Mouse (Mus musculus): ENCODE data around the gene Mydgf. TPM values are rescaled to one million over a fixed set of nuclear protein-coding genes. Genes with fewer than 3 reads are reported as not detected.

Gene Mydgf
- 10 to 100 TPM; 40.5 to 42.1 TPM for total RNA-seq (2021)

DNA sequence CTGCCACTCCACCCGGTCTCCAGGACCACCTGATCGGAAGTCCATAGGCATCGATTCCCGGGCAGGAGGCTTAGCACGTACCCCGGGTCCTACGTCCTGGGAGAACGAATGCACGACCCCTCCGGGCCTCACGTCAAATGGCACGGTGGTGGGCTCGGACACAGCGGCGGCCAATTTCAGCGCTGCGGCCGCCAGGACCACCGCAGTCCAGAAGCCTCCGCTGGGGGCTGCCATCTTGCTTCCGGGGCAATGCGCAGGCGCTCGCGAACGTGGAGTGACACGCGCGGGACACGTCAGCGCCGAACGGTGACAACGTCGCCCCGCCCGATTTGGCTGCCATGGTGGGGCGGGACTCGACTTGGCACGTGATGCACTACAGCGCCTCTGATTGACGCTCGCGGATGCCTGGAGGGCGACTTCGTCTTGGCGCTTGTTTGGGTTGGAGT lies at the start of gene Mydgf:
Mydgf (minus strand) TSS at position 263 of the 446 bp plus-strand sequence.
- intact Hi-C loops (cut with DNase I): no loop called here
- peak; percentile 98 for DNase-seq (ENCODE audit: low spot score in 2 of 2)

DNA sequence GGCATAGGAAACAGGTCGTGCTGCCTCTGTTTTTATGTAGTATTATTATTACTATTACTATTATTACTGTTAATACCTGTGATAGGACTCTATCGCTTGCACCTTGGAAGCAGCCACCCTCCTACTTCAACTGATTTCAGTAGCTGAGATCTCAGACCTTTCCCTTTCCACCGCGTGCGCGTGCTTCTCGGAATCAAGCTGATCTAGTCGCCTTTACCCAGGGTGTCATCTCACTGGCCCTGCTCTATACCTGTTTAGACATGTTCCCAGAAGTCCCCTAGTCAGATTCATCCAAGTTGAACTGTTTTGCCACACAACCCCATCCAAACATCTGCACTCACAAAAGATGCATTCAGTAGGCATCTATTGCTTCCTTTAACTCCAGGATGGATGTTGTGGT lies 49.7 kb upstream of the Mydgf start:
- intact Hi-C loops (cut with DNase I): loop anchor here (1.0 kb wide), 1 partner anchor 18 kb away; no protein-coding TSS in a partner anchor
- DNase-seq (ENCODE audit: low spot score in 2 of 2): no peak

DNA sequence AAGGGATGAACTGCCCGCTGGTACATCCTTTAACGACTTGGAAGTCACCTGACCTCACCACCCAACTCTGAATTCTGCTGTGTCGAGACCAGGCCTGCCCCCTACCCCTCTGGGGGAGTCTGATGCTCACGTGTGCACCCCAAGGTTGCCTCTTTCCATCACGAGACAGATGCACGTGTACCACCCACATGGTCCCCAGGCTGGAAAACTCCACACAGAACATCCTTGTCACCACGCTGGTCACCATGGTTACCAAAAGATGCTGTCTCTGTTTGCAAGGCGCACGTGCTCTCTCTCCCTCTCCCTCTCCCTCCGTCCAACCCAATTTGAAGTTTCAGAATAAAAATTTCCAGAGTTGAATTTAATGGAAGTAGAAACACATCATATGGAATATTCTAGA lies 46.2 kb upstream of the Mydgf start:
- intact Hi-C loops (cut with DNase I): no loop called here
- DNase-seq (ENCODE audit: low spot score in 2 of 2): peak; percentile 85 to 92

DNA sequence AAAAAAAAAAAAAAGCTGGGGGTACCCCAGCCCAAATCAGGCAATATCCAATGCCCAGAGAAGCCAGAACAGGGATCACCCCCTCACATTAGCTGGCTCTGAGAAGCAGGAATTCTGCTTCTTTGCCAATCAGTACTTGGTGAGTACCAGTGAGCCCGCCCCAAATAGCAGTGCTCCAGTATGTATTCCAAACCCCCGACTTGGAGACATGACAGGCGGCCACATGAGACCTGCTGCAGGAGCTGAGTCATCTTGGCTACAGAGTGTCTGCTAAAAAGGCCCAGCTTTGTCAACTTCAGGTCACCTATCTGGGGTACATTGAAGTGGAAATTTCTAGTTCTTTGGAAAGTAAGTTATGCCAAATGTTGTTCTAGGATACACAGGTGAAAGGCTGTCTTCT lies 42.8 kb upstream of the Mydgf start:
- intact Hi-C loops (cut with DNase I): no loop called here

DNA sequence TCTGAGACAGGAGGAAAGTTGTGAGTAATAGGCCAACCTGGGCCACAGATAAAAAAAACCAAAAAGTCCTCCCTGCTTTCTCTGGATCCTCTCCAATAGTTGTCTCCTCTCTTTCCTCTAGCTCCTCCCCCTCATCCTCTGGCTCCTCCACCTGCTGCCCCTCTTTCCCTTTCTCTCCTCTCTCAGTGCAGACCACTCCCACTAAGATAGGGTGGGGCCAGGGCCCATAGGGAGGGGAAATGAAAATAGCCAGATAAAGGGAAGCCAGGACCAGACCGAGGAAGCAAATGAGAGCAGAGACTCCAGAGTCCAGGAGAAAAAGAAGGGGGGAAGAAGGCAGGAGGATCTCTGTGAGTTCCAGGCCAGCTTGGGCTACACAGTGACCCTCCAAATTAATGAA lies 41.2 kb upstream of the Mydgf start:
- DNase-seq (ENCODE audit: low spot score in 2 of 2): no peak
- intact Hi-C loops (cut with DNase I): no loop called here

More for the DNA sequence above, 42.8 kb upstream of the Mydgf start:
- DNase-seq (ENCODE audit: low spot score in 2 of 2): no peak

DNA sequence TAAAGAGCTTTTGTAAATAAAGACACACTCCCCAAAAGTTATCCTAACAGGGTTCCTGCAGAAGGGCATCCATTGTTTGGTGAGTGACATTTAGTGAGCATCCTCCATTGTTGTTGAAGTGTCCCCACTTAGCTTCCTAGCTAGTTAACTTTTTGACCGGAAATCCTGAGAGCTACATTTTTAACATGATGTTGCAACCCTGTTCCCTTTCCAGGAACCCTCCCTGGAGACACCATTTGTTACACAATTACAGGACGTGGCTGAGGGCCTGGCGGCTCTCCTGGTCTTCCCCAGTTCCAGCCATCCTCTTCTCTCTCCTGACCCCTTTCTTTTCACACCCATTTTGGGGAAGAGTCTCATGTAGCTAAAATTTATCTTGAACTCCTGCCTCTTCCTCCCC lies 36.1 kb upstream of the Mydgf start:
- no peak for DNase-seq (ENCODE audit: low spot score in 2 of 2)
- intact Hi-C loops (cut with DNase I): loop anchor here (2.0 kb wide), 1 partner anchor 31 kb away; no protein-coding TSS in a partner anchor

DNA sequence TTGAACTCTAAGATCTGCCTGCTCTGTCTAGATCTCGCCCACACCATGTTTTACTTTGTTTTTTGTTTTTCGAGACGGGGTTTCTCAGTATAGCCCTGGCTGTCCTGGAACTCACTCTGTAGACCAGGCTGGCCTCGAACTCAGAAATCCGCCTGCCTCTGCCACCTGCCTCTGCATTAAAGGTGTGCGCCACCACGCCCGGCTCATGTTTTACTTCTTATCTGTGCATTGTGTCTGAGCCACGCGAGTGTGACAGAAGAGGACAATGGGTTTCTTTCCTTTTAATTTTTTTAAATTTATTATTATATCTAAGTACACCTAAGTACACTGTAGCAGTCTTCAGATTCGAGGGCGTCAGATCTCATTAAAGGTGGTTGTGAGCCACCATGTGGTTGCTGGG lies 35.5 kb upstream of the Mydgf start:
- intact Hi-C loops (cut with DNase I): loop anchor here (2.0 kb wide), 1 partner anchor 32 kb away; no protein-coding TSS in a partner anchor
- no peak for DNase-seq (ENCODE audit: low spot score in 2 of 2)

DNA sequence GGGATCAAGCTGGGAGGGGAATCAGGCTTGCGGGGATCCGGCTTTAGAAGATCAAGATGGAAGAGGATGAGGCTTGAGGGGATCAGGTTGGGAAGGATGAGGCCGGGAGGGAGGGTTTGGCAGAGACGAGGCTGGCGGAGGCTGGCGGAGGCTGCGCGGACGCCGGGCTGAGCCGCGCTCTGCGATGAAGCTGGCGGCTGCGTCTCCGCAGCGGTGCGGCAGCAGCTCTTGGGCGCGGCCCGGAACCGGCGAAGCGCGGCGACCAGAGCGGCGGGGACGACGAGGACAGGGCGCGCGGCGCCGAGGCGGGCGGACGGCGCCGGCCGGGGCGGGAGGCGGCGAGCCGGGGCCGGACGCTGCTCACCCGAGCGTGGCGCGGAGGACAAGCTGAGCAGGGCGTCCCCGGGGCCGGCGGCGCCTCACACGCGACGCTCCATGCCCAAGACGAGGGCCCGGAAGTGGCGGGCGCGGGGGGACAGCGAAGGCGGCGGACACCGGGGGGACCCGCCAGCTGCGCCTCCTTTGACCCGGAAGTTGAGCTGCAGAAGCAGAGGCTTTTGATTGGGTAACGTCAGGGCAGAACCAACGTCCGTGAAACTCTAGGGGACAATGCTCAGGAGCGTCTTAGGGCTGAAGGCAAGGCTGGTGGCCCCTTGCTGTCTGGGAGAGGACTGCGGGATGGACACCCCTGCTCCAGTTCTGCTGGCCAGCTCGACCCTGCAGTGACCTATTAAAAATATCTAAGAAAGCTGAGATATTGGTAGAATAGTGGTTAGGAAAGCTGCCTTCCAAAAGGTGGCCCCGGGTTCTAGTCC lies 34.9 kb upstream of the Mydgf start, which contains the start of gene Dpp9:
Dpp9 (minus strand) TSS at position 529 of the 815 bp plus-strand sequence.
- intact Hi-C loops (cut with DNase I): loop anchor here (1.0 to 2.0 kb wide), 2 partner anchors 32 to 38 kb away; partner anchors contain the start of gene Fem1a
- DNase-seq (ENCODE audit: low spot score in 2 of 2): peak; percentile 90 to 97

DNA sequence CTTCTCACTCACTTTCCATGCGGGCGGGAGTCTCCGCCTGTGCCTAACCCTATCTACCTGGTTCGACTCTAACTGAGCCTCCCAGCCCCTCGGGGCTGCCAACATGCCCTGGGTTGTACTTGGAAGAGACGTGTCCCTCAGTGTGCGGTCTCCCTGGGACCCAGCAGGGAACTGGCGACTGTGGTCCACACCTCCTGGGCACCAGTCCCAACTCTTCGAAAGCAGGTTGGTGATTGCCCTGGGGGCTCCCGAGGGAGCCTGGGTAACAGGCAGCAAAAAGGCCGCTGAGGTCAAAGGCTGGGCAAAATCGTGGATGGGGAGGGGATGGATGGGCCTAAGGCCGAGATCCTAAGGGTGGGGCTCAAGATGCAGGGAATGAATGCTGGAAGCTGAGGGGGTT lies 34.0 kb upstream of the Mydgf start:
- intact Hi-C loops (cut with DNase I): loop anchor here (1.0 to 2.0 kb wide), 2 partner anchors 33 to 39 kb away; partner anchors contain the start of gene Fem1a
- no peak for DNase-seq (ENCODE audit: low spot score in 2 of 2)

DNA sequence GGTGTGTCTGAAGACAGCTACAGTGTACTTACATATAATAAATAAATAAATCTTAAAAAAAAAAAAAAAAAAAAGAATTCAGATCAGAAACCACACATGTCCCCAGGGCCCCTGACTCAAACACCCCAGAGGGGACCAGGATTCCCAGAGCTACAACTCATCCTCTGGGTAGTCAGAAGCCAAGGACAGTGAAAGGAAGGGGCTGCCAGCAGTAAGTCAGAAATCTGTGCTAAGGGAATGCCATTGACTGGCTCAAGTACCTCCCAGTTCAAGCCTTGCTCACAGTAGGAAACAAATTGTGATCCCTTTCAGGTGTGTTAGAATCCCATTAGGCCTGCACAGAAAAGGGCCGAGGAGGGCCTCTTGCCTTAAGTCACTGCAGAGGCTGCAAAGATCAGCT lies 30.5 kb upstream of the Mydgf start:
- DNase-seq (ENCODE audit: low spot score in 2 of 2): no peak
- intact Hi-C loops (cut with DNase I): no loop called here

DNA sequence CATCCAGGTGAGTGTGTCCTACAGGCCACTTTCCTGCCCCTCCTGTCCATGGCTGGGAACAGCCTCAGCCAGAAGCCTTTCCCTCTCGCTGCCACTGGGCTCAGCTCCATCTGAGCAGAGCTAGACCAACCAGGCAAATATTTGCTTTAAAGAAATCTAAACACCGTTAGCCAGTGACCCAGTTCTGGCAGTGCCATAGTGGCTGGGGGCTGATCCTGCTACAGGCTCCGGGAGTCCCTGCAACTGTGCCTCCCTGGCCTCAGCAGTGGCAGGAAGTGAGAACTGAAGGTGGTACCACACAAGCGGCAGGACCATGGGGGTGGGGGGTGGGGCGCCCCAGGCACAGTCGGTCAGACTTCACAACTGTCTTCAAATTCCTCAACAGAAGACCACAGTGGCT lies 29.0 kb upstream of the Mydgf start:
- no peak for DNase-seq (ENCODE audit: low spot score in 2 of 2)
- intact Hi-C loops (cut with DNase I): no loop called here

DNA sequence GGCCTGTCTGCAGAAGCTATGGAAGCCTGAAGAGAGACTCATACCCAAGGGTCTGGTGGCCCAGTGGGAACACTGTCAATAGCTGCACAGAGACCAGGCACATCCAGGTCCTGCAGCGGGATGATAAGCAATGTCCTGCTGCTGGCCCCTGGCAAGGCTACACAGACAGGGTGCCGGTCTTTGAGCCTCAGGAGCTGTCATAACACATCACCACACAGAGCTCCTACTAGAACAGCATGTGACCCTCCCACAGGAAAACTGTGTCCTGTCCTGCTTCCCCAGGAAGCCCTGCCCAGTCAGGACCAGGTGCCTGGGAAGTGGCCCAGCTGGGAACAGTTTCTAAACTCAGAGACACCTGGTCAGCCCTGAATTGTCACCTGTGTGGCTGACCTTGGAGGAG lies 27.4 kb upstream of the Mydgf start:
- no peak for DNase-seq (ENCODE audit: low spot score in 2 of 2)
- intact Hi-C loops (cut with DNase I): no loop called here

DNA sequence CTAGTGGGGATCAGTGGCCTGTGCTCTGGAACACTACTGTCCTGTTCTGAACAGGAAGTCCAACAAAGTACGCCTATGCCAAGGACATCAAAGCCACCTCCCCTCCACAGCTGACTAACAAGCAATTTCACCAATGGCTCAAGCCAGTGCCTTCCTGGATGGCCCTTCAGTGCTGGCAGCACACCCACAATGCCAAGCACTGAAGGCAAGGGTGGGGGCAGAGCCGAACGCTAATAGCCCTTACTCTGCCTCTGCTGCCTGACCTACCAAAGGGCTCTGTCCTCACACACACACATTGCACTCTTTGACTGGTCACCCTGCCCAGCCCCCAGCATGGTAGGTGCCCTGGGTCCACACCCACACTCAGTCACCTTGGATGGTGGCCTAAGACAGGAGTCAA lies 25.1 kb upstream of the Mydgf start:
- intact Hi-C loops (cut with DNase I): no loop called here
- DNase-seq (ENCODE audit: low spot score in 2 of 2): no peak

DNA sequence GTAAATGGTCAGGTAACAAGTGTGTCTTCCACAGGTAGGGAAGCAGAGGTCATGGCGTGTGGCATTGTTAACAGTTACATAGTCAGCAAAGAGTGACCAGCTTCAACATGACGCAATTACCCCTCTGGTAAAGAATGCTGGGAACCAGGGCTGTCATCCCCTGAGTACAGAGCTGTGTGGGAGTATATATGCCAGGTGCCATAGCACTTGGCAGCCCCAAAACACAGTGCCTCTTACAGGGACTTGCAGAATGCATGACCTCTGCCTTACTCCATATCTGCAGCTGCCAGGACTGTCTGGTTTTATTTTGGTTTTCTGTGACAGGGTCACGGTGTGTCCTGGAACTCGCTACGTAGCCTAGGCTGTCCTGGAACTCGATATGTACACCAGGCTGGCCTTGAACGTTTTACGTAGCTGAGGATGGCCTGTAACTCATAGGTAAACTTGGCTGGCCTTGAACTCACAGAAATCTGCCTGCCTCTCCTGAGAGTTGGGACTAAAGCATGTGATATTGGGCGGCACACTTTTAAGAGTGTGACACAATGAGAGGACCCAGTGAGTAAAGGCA lies 24.3 kb upstream of the Mydgf start:
- DNase-seq (ENCODE audit: low spot score in 2 of 2): no peak
- intact Hi-C loops (cut with DNase I): no loop called here

DNA sequence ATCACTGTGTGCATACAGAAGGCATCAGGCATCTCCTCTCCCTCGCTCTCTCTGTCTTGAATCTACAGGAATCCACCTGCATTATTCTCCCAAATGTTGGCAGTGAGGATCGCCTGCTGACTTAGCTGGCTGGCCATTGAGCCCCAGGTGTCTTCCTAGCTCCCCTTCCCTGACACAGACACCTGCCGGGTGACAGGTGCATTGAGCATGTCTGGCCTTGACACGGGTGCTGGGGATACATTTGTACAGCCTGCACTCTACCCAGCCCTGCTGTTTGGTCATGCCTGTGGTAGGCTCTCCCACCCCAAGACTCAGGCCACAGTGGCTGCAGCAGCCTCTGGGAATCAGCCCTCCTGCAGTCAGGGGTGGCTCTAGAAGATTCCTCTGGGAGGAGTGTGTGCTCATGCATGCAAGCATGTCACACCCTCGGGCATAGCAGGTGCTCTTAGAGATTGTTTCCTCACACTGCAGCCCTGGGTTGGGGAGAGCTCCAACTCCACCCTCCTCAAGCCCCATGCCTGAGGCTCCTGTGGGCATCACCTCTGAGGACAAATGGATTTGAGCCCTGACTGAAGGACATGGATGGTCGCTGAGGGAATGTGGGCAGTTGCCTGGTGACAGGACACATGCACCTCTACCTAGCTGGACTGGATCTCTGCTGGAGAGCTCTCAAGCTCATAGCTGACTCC lies 23.4 kb upstream of the Mydgf start:
- intact Hi-C loops (cut with DNase I): no loop called here
- DNase-seq (ENCODE audit: low spot score in 2 of 2): no peak

DNA sequence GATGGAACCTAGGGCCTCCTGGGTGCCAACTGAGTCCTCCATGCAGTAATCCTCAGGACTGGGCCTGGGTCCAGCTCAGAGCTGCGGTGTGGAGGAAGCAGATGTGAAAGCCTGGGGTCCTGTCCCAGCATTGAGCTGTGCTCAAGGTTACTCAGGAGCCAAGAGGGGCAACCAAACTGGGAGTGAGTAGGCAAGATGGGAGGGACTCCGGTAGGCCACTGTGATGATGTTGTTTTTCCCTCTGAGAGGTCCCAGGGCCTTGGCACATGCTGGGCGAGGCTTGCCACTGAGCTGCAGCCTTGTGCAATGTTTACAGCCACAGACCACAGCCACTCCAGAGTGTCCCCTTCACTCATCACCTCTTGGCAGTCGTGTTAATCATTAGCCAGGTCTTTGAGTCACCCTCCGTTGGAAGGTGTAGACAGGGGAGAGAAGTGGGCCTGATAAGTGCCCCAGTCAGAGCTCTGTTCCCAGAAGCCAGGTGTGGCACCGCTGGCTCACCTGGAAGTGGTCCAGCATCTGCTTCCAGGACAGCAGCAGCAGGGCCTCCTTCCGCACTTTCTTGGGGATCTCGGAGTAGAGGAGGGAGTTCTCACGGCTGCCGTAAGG lies 22.7 kb upstream of the Mydgf start:
- intact Hi-C loops (cut with DNase I): no loop called here
- no peak for DNase-seq (ENCODE audit: low spot score in 2 of 2)

DNA sequence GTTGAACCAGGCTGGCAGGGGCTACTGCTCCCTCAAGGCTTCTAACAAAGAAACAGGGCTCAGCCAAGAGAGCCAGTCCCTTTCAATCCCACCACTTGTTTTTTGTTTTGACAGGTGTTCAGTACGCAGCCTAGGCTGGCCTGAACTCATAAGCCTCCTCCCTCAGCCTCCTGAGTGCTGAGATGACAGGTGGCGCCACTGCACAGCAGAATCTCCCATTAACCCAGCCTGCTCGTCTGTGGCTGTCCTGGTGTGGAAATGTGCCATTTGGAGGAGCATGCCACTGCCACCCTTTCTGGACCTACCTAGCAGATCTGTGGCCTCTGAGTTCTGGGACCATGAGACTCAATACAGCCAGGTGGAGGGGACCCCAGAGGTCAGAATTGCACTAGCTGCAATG lies 20.0 kb upstream of the Mydgf start:
- intact Hi-C loops (cut with DNase I): loop anchor here (1.0 kb wide), 1 partner anchor 13 kb away; no protein-coding TSS in a partner anchor
- no peak for DNase-seq (ENCODE audit: low spot score in 2 of 2)

DNA sequence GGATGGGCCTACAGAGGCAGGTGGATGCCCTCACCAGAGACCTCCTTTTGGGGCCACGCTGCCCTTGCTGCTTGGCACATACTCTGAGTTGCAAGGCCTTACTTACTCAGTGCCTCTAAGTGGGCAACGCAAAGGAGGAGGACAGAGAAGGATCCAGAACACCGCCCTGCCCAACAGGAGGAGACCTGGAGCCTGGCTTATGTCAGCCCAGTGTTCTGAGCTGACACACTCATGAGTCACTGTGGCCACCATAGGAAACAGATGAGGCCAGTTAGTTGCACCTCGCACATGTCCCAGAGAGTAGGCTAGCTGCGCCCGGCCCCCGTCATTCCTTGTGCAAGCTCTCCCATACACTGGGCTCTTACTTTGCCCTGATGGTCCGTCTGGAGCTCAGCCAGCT lies 18.8 kb upstream of the Mydgf start:
- intact Hi-C loops (cut with DNase I): no loop called here
- DNase-seq (ENCODE audit: low spot score in 2 of 2): no peak

DNA sequence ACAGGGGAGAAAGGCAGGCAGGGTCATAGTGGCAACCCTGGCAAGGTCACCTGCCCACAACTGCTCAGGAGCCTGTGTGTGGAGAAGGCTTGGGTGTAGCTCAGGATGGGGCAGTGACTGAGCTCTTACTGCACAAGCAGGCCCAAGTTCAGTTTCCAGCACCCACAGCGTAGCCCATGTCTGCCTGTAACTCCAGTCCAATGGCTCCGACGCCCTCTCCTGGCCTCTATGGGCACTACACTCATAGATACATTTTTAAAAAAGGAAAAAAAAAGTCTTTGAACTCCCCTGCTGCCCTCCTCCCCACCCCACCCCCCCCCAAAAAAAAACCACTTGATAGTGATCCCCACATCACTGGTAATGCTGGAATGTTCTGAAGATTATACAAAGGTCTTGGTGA lies 17.9 kb upstream of the Mydgf start:
- intact Hi-C loops (cut with DNase I): no loop called here

DNA sequence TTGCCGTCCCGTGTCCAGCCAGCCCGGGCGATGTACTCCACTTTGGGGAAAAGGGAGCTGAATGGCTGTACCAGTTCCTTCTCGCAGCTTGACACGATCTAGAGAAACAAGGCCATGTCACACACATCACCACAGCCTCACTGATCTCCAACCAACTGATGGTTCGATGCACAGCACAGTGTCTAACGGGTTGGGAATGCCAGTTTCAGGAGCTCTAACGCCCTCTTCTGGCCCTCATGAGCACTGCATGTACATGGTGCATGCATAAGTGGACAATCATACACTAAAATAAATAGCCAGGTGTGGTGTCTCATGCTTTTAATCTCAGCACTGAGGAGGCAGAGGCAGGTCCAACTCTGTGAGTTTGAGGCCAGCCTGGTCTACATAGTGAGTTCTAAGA lies 16.9 kb upstream of the Mydgf start:
- intact Hi-C loops (cut with DNase I): no loop called here
- no peak for DNase-seq (ENCODE audit: low spot score in 2 of 2)

More for the DNA sequence above, 17.9 kb upstream of the Mydgf start:
- DNase-seq (ENCODE audit: low spot score in 2 of 2): no peak

Data from left cerebral cortex, postnatal 25 days (tissue).